Mouse (Mus musculus) lung, adult 18-20 months (tissue): ENCODE data around the gene Olfr1058.
"Not testable (repeated sequence)": the region's sequence is repeated elsewhere in the genome, so short reads cannot be mapped to it uniquely, and the experiment has no call there.

Experiments
- DNase-seq, 2 experiments: peaks; one replicate each; pipeline ENCODE4 v3.0.0; 2022; ENCODE audit warnings: mixed read lengths in 2 of 2

Gene Olfr1058

GRCm38 (mm10) chr2:86388461-86388860 is at the start of gene Olfr1058:
Olfr1058 (minus strand) TSS chr2:86388561.
- not testable (repeated sequence) for DNase-seq

GRCm38 (mm10) chr2:86428511-86428910 is 40.1 kb upstream of the Olfr1058 start:
- not testable (repeated sequence) for DNase-seq

DNA sequence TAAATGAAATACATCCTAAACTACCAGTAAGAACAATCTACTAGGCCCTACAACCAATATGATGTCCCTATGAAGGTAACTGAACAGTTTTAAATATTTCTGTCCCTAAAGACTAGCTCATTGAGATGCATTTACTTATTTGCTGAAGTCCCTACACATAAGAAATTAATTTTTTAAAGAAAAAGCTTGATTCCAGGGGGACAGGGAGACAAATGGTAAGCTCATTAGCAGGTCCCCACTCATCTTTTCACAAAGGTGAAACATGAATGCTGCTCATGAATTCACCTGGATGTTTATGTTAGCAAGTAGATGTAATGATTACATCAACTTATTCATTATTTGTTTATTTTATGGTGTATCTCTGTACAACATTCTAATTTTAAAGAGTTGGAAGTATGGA is 38.3 kb upstream of the Olfr1058 start, which contains the start of gene Olfr1062:
TSS of gene Olfr1062 (minus strand) at position 101 of the 400 bp plus-strand sequence.
- DNase-seq = not testable (repeated sequence)

GRCm38 (mm10) chr2:86413950-86414349 is 25.6 kb upstream of the Olfr1058 start, which contains the start of gene Olfr1061:
Olfr1061 (minus strand) TSS chr2:86414050.
- DNase-seq = no peak

DNA sequence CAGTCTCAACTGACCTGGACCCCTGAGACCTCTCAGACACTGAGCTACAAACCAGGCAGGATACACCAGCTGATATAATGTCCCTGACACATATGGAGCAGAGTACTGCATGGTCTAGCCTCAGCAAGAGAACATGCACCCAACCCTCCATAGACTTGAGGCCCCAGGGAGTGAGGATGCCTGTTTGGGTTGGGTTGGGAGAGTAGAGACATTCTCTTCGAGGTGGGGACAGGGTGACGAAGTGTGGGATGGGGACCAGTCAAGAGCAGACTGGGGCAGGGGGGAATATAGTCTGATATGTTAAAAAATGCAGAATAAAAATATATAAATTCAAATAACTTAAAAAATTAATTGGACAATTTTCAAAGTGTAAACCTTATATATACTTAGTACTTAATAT is 6.8 kb upstream of the Olfr1058 start:
- no peak for DNase-seq

DNA sequence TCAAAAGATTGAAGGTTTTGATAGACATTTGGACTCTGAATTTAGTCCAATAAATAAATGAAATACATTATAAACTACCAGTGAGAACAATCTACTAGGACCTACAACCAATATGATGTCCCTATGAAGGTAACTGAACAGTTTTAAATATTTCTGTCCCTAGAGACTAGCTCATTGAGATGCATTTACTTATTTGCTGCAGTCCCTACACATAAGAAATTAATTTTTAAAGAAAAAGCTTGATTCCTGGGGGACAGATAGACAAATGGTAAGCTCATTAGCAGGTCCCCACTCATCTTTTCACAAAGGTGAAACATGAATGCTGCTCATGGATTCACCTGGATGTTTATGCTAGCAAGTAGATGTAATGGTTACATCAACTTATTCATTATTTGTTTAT is 10.1 kb downstream of the Olfr1058 start, which contains the start of gene Olfr1057:
TSS of gene Olfr1057 (minus strand) at position 101 of the 400 bp plus-strand sequence.
- DNase-seq = no peak

GRCm38 (mm10) chr2:86366342-86366741 is 22.0 kb downstream of the Olfr1058 start:
- DNase-seq = not testable (repeated sequence)

DNA sequence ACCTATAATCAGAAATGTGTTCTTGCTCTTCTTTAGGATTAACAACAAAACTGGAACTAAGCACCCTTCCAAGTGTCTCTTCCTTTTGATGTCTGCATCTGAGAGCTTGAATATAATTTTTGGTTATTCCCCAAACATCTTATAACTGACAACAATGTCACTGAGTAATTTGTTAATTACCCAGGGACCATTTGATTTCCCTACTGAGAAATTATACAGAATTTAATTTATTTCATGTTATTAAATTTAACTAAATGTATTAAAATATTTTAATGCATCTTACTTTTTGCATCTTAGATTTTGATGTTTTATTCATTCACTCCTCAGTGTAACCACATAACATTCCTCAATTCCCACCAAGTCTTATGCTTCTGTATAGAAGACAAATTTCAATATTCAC is 26.0 kb downstream of the Olfr1058 start, which contains the start of gene Olfr1056:
TSS of gene Olfr1056 (minus strand) at position 101 of the 400 bp plus-strand sequence.
- no peak for DNase-seq

DNA sequence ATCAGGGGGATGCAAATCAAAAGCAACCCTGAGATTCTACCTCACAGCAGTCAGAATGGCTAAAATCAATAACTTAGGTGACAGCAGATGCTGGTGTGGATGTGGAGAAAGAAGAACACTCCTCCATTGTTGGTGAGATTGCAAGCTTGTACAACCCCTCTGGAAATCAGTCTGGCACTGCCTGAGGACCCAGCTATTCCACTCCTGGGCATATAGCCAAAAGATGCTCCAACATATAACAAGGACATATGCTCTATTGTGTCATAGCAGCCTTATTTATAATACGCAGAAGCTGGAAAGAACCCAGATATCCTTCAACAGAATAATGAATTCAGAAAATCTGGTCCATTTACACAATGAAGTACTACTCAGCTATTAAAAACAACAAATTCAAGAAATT is 36.6 kb downstream of the Olfr1058 start:
- DNase-seq = not testable (repeated sequence)

- DNase-seq = no peak
Observed at GRCm38 (mm10) chr2:86350184-86350583, 38.2 kb downstream of the Olfr1058 start, which contains the start of gene Olfr1055. Olfr1055 (minus strand) TSS chr2:86350284.

- no peak for DNase-seq
Observed at GRCm38 (mm10) chr2:86335333-86335732, 53.0 kb downstream of the Olfr1058 start, which contains the start of gene Olfr1054. Olfr1054 (minus strand) TSS chr2:86335433.
